14 mouse cellular contexts compared by ENCODE assay signal in the genomic region with DNA sequence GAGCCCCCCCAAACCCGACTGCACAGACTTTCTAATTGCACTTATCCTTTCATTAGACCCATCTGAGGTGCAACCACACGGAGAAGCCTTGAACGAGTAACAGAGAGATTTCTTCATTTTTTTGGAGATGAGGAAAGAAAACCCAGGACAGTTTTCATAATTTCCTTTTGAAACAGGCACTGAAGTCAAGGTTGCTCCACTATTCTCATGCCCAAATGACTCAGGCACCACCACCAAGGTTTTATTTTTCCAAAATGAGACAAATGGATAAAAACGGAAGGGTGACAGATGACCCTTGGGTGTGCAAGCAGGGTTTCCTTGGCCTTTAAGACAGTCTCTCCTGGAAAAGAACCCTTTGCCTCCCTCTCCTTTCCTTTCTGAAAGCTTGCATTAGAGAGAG.
"Had no signal": no experiment of that assay in that cellular context is flagged by ENCODE, and none has a peak within 500 bp of the region (broad histone marks: within the 10 kb centered on the region; RNA-seq: fewer than 3 reads in every experiment).

No protein-coding gene starts in this region.

- ATAC-seq: midbrain, embryonic 15.5 days had no signal

- DNase-seq: kidney, adult 8-10 months; kidney, postnatal 10 days; kidney, postnatal 36 days; layer of hippocampus, postnatal 36 days; lung, adult 18-20 months; lung, postnatal 10 days; lung, postnatal 36 days; right cerebral cortex, adult 18-20 months; right cerebral cortex, postnatal 14 days; right cerebral cortex, postnatal 4 days; spleen, adult 18-20 months; thymus, adult 18-20 months; thymus, postnatal 36 days had no signal
